Mouse (Mus musculus): ENCODE results near the gene Rpl9-ps1.

DNA sequence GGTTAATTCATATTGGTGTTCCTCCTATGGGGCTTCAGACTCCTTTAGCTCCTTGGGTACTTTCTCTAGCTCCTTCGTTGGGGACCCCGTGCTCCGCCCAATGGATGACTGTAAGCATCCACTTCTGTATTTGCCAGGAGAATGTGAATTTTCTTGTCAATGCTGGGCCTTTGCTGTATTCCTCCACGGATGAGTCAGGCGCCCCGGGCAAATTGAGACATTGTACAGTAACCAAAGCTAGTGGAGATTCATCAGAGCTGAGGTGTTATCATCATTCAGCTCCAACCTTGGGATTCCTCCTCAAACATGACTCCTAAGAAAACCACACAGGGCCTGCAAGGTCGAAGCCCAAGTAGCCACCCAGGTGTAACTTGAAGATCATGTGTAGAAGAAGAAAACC lies 47.6 kb downstream of the Rpl9-ps1 start:
- TF ChIP-seq ZNF384 (IDR thresholded peaks at IDR 0.05; ENCODE audit: low read depth, low read length) (no peak), HCFC1 (IDR thresholded peaks at IDR 0.05; ENCODE audit: borderline replicate concordance, insufficient read depth, low read length) (no peak), ZC3H11A (IDR thresholded peaks at IDR 0.05; ENCODE audit: borderline replicate concordance, low read depth, low read length) (no peak), CHD2 (IDR thresholded peaks at IDR 0.05; ENCODE audit: low read depth, low read length) (no peak), MAFK (IDR thresholded peaks at IDR 0.05; ENCODE audit: insufficient read depth, low read depth, low read length) (no peak)
